Mouse (Mus musculus) liver, embryonic 16.5 days (tissue): ENCODE measurements around the gene Fam173b. TPM values are rescaled to one million over a fixed set of nuclear protein-coding genes. Genes with fewer than 3 reads are reported as not detected.

Experiments
- ATAC-seq: fragments of 200-750 bp; cut with Nextera tagmentation; 2 replicates; pipeline ENCODE4 v1.8.0; 2017; ENCODE audit warnings: low read depth, mild to moderate bottlenecking, moderate number of reproducible peaks, moderate library complexity
- H3K27ac ChIP-seq: fragments of 300-500 bp; sonication (generic); 2 replicates; pipeline ENCODE4 v1.5.1; 2014; ENCODE audit warnings: mild to moderate bottlenecking, low read length
- H3K27me3 ChIP-seq: fragments of 300-500 bp; sonication (generic); 2 replicates; pipeline ENCODE4 v1.6.1; 2014; ENCODE audit warnings: low read depth, low read length, mixed read lengths; ENCODE audit not compliant: control insufficient read depth, insufficient read depth
- H3K36me3 ChIP-seq: fragments of 300-500 bp; sonication (generic); 2 replicates; pipeline ENCODE4 v1.6.1; 2014; ENCODE audit warnings: mild to moderate bottlenecking; ENCODE audit not compliant: control insufficient read depth, insufficient read depth
- H3K4me1 ChIP-seq: fragments of 300-500 bp; sonication (generic); 2 replicates; pipeline ENCODE4 v1.6.1; 2014; ENCODE audit warnings: low read depth, low read length, mixed read lengths; ENCODE audit not compliant: control insufficient read depth
- H3K4me2 ChIP-seq: fragments of 300-500 bp; sonication (generic); 2 replicates; pipeline ENCODE4 v1.6.1; 2014; ENCODE audit warnings: low read depth, low read length, mixed read lengths
- H3K4me3 ChIP-seq: fragments of 300-500 bp; sonication (generic); 2 replicates; pipeline ENCODE4 v1.5.1; 2014; ENCODE audit warnings: low read depth, mild to moderate bottlenecking, low read length
- H3K9ac ChIP-seq: fragments of 300-500 bp; sonication (generic); 2 replicates; pipeline ENCODE4 v1.6.1; 2014; ENCODE audit warnings: low read depth, low read length
- H3K9me3 ChIP-seq: fragments of 300-500 bp; sonication (generic); replicated peaks from 2 replicates; pipeline ENCODE4 v1.6.1; 2016; ENCODE audit warnings: low read length; ENCODE audit not compliant: control insufficient read depth
- WGBS: fragments of 180-500 bp; shearing (Covaris S2); extraction: QIAGEN DNeasy Blood & Tissue Kit; methylation state at CpG from one replicate; pipeline ENCODE4 v1.1.7; 2014; ENCODE audit not compliant: insufficient replicate concordance; 5-methylcytosine and 5-hydroxymethylcytosine counted together
- polyA plus RNA-seq: library from polyadenylated mRNA; unstranded; fragments of >200 nt; fragmentation: Nextera tagmentation; extraction: Ambion mirVana; gene quantifications from 2 replicates; pipeline ENCODE4 v1.2.1, GENCODE M21; 2015

Gene Fam173b
- polyA plus RNA-seq, 1 experiment from 2014 or later, result 7.1 TPM

DNA sequence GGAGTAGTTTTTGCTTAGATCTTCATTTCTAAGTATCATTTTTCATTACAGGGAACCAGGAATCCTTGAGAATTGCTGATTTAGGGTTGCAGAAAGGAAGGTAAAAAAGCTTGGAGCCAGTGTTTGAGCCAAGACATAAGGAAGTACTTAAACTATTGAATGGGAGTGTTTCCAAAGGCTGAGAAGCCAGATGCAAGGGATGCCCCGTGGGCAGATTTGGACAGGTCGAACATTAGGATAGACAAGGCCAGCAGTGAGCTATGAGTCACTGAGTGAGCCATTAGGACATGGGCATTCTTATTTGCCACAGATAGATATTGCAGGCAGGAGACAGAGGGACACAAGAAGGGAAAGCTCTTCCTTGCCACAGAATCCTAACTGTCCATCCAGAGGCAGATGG is 13.0 kb downstream of the Fam173b start:
- ATAC-seq, result no peak
- Histone ChIP-seq H3K4me2 (no peak overlapping the region), H3K4me3 (no peak overlapping the region), H3K9ac (no peak overlapping the region), H3K4me1 (no peaks in the 10 kb centered on the region), H3K36me3 (peaks cover 4% of the 10 kb centered on the region), H3K27me3 (no peaks in the 10 kb centered on the region), H3K9me3 (no peaks in the 10 kb centered on the region), H3K27ac (no peak overlapping the region)
- 78% methylated on average over 2 of the region's 2 CpGs for WGBS

DNA sequence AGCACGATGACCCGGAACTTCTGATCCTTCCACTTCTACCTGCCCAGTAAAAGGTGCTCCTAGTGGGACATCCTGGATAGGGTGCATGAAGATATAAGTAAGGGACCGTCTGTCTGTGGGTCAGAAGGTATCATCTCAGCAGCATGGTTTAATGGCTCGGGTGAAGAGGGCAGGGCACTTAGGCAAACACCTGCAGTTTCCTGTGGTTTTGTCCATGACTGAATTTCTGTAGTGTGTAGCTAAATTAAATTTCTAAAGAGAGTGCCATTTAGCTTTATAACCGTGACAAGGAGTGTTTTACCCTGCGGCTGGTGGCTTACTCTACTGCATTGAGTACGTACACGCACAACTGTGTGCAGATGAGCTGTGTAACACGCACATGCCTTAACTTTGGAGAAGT is 15.6 kb downstream of the Fam173b start:
- H3K27me3 ChIP-seq, result no peaks in the 10 kb centered on the region
- no peak overlapping the region for H3K27ac ChIP-seq
- peaks cover 4% of the 10 kb centered on the region for H3K36me3 ChIP-seq
- H3K4me2 ChIP-seq, result no peak overlapping the region
- no peak overlapping the region for H3K4me3 ChIP-seq
- no peak for ATAC-seq
- H3K9me3 ChIP-seq, result no peaks in the 10 kb centered on the region
- H3K4me1 ChIP-seq, result no peaks in the 10 kb centered on the region
- no peak overlapping the region for H3K9ac ChIP-seq
- WGBS, result 81% methylated on average over 9 of the region's 9 CpGs

DNA sequence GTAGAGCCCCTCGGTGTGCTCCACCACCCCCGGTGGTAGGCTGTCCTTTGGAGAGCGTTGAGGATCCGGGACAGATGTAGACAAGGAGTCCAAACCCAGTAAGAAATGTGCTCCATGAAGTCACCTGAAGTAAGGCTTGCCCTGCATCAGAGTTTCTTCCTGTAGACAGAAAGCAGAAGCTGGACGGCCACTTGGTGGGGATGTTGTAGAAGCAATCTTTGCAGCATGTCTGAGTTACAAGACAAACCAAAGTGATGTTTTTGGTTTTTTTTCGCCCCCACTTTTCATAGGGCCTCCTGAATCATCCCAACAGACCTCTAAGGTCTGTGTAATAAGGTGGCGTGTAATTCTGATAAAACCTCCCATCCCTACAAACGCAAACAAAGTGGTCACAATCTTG is 17.9 kb downstream of the Fam173b start:
- Histone ChIP-seq H3K9me3 (no peaks in the 10 kb centered on the region), H3K4me3 (no peak overlapping the region), H3K4me1 (no peaks in the 10 kb centered on the region), H3K27ac (no peak overlapping the region), H3K9ac (no peak overlapping the region), H3K4me2 (no peak overlapping the region), H3K36me3 (peaks cover 4% of the 10 kb centered on the region), H3K27me3 (no peaks in the 10 kb centered on the region)
- ATAC-seq, result no peak
- 77% methylated on average over 8 of the region's 8 CpGs for WGBS

DNA sequence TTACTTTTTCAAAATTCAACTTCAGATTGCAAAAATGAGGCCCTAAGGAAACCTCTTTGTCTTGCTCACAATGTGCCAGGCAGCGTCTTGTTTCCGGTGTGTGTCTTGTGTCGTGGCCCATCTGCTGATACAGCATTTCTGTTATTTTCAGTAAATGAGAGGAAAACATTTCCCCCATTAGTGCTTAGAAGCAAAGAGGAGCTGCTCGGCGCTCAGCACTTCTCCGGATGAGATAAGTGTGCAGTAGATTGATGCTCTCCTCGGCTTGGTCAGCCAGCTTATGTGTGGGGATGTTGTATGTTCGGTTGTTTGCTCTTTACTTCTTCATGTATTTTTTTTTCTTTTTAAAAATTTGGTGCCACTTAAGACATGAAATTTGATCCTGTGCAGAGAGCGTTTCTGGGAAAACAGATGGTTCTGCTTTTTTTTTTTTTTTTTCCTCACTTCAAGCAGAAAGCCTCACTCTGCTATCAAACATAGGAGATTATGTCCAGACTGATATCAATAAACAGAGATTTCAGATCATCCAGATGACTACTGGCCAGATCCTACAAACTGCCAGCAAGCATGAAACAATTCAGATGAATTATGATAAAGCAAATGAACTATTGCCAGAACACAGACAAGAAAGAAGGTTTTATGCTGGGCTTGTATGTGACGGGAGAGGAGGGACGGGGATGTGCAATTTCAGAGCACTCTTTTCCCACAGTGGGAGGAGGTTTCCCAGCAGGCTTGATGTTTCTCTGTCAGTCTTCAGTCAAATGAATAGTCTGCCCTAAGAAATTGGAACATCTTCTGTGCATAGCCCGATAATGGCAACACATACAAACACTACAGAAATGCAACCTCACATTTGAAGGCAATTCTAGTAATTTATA is 25.9 kb downstream of the Fam173b start:
- WGBS, result 55% methylated on average over 12 of the region's 12 CpGs
- Histone ChIP-seq H3K9me3 (no peaks in the 10 kb centered on the region), H3K4me1 (no peaks in the 10 kb centered on the region), H3K4me2 (no peak overlapping the region), H3K36me3 (no peaks in the 10 kb centered on the region), H3K27me3 (no peaks in the 10 kb centered on the region), H3K4me3 (no peak overlapping the region), H3K9ac (no peak overlapping the region), H3K27ac (no peak overlapping the region)
- ATAC-seq, result peak; percentile 43; the same call in 1 of the 2 replicates

DNA sequence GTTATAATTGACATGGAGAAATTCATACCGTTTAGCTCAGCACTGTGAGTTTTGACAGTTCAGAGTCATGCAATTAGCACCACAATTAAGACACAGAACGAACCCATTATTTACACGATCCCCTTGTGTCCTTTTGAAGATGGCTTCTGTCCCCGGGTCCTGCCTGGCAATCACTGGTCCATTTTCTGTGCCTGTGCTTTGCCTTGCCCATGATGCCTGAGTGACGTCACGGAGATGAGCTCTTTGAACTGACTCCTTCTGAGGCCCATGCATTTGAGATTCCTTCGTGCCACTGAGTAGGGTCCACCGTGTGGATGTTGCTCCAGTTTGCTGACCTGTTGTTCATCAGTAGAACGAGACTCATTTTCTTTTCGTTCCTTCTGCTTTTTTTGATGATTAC is 26.5 kb downstream of the Fam173b start:
- Histone ChIP-seq H3K4me2 (no peak overlapping the region), H3K4me3 (no peak overlapping the region), H3K9me3 (no peaks in the 10 kb centered on the region), H3K27ac (no peak overlapping the region), H3K4me1 (no peaks in the 10 kb centered on the region), H3K36me3 (no peaks in the 10 kb centered on the region), H3K9ac (no peak overlapping the region), H3K27me3 (no peaks in the 10 kb centered on the region)
- no peak for ATAC-seq
- WGBS, result 63% methylated on average over 10 of the region's 10 CpGs

DNA sequence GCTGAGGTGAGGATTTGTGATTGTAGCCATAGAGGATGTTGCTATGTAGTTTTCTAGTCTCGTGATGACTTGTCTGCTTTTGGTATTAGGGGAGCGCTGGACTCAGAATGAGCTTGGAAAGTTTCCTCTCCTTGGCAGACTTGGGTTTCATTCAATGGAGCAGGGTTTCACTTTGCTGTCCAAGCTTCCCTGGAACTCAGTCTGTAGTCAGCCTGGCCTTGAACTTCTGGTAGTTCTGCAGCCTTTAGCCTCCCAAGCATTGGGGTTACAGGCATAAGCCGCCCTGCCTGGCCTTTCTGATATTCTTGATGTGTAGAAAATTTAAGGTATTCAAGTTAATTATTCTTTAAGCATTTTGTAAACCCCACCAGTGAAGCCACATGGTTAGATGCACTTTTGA is 27.9 kb downstream of the Fam173b start:
- 65% methylated on average over 3 of the region's 3 CpGs for WGBS
- H3K9me3 ChIP-seq, result no peaks in the 10 kb centered on the region
- no peaks in the 10 kb centered on the region for H3K4me1 ChIP-seq
- no peak overlapping the region for H3K4me2 ChIP-seq
- H3K27me3 ChIP-seq, result no peaks in the 10 kb centered on the region
- ATAC-seq, result no peak
- no peaks in the 10 kb centered on the region for H3K36me3 ChIP-seq
- no peak overlapping the region for H3K27ac ChIP-seq
- no peak overlapping the region for H3K9ac ChIP-seq
- H3K4me3 ChIP-seq, result no peak overlapping the region

DNA sequence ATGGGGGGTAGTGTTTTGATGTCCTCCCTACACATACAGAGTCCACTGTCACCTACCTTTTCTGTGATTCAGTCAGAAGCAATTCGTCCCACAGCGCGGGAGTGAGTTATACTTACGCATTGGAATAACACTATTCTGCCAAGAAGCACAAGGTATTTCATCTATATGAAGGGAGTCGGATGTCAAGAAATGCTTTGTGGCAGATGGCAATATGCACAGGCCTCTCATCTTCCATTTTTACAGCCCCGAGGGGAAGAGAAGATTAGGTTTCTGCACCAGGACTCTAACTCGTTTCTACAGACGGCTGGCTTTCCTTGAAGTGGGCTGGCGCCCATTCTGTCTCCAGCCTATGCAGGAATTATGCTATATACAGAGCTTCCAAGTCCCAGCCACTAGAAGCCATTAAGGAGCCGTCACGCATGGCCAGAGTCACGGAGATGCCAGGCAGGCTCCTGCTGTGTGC is 29.8 kb downstream of the Fam173b start:
- 69% methylated on average over 12 of the region's 12 CpGs for WGBS

DNA sequence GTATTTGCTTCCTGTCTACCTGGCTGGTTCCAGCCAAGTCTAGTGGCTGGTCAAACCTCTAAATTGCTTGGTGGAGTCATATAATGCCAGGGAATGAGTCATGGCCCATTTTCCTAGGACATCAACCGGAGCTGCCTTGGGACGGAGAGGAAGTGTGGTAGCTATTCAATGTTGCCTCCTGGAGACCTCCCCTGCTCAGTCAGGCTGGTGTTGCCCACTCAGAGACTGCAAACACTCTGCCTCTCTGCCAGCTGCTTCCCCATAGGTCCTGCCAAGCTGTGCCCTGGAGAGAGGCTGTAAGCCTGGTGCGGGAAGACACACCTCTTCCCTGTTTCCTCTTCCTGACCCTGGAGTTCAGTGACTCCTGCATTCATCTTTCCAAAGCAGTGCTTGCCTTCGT is 30.8 kb downstream of the Fam173b start:
- no peaks in the 10 kb centered on the region for H3K4me1 ChIP-seq
- ATAC-seq, result no peak
- no peak overlapping the region for H3K9ac ChIP-seq
- no peaks in the 10 kb centered on the region for H3K27me3 ChIP-seq
- no peak overlapping the region for H3K4me2 ChIP-seq
- H3K36me3 ChIP-seq, result no peaks in the 10 kb centered on the region
- no peak overlapping the region for H3K27ac ChIP-seq
- H3K4me3 ChIP-seq, result no peak overlapping the region
- H3K9me3 ChIP-seq, result no peaks in the 10 kb centered on the region
- 59% methylated on average over 4 of the region's 4 CpGs for WGBS

More for the DNA sequence above, 29.8 kb downstream of the Fam173b start:
- Histone ChIP-seq H3K4me1 (no peaks in the 10 kb centered on the region), H3K9ac (no peak overlapping the region), H3K9me3 (no peaks in the 10 kb centered on the region), H3K27me3 (no peaks in the 10 kb centered on the region), H3K4me3 (no peak overlapping the region), H3K4me2 (no peak overlapping the region), H3K27ac (no peak overlapping the region), H3K36me3 (no peaks in the 10 kb centered on the region)
- no peak for ATAC-seq

DNA sequence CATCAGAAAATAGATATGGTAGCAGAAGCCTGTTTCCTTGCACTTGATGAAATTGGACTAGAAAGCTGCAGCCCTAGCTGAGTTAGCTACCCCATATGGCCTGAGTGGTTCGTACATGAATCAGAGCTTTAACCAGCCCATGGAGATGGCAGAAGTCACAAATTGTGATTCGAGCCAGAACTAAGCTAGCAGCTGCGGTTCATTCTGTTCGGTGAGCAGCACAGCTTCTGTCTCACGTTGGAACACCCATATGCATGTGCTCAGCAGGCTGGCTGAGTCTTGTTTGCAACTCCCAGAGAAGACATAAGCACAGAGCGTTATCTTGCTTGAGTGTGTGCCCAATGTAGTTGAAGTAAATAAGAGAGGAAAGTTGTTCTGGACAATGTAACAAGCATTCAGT is 32.9 kb downstream of the Fam173b start:
- no peaks in the 10 kb centered on the region for H3K9me3 ChIP-seq
- no peaks in the 10 kb centered on the region for H3K27me3 ChIP-seq
- H3K4me3 ChIP-seq, result no peak overlapping the region
- no peak overlapping the region for H3K4me2 ChIP-seq
- no peak overlapping the region for H3K9ac ChIP-seq
- no peaks in the 10 kb centered on the region for H3K36me3 ChIP-seq
- no peaks in the 10 kb centered on the region for H3K4me1 ChIP-seq
- 62% methylated on average over 6 of the region's 6 CpGs for WGBS
- no peak overlapping the region for H3K27ac ChIP-seq
- no peak for ATAC-seq
